Mouse (Mus musculus): ENCODE results near the gene H3f3b.

H3f3b gene

GRCm38 (mm10) chr11:116027756-116028155 is at the start of gene H3f3b:
Gene H3f3b (minus strand): TSS chr11:116027962.
- ATAC-seq (ENCODE audit: low TSS enrichment) = no peak

DNA sequence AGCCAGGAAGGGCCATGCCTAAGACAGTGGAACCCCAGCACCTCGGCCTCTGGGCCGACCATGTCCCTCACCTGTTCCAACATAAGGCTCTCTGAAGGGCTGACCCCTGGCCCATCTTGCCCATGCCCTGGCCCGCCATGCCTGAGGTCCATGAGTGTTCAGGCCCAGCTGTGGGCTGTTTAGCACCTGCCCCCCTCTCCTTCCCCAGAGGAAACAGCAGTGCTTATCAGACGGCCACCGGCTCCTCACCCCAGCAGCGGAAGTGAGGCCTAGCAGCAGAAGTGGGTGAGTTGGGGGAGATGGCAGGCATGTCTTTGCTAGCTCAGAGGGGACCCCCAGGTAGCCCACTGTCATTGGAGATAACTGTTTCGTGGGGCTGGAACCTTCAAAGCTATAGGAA is 49.1 kb upstream of the H3f3b start:
- ATAC-seq (ENCODE audit: low TSS enrichment) = no peak

- ATAC-seq (ENCODE audit: low TSS enrichment) = no peak
These were observed 48.4 kb upstream of the H3f3b start for GRCm38 (mm10) chr11:116076266-116076540.

DNA sequence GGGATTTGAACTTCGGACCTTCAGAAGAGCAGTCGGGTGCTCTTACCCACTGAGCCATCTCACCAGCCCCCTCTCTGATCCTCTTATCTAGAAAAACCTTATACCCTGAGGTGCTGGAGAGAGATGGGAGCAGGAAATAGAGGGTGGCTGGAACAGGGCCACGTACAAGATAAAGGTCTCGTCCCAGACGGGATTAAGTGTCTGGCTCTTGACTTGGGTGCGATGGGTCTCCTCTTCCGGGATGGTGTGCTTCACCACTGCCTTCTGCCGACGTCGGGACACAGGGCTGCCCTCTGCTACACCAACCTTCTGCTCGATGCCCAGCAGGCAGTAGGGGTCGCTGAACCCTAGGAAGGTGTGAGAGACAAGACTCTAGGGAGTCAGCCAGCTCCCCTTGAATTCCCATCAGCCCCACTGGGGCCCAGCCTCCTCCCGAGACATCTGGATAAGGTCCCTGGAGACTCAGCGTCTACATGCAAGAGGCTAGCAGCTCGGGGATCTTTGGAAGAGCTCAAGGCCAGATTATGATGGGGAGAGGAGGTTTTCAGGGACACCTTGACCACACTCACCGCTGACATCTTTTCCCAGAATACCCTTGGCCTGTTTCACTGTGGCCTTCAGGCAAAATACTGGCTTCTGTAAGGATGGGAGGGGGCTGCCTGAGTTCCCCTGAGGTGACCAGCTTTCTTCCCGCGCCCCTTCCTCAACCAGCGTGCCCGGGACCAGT is 47.9 kb upstream of the H3f3b start:
- no peak for ATAC-seq (ENCODE audit: low TSS enrichment)

DNA sequence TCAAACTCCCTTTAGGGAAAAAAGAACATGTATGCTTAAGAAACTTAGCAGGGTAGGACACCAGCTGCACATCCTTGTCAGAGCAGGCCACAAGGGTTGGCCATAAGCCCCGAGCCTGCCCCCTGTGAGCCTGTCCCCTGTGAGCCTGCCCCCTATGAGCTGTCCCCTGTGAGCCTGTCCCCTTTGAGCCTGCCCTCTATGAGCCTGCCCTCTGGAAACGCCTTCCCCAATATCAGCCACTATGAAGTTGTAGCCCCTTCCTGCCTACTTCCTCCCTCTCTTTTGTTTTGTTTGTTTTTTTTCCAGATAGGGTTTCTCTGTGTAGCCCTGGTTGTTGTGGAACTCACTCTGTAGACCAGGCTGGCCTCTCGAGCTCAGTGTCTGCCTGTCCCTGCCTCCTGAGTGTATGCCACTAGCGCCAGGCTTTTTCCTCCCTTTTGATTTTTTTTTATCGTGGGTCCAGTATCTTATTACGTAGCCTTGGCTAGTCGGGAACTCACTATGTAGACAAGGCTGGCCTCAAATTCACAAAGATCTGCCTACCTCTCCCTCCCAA is 46.8 kb upstream of the H3f3b start:
- ATAC-seq (ENCODE audit: low TSS enrichment) = no peak

DNA sequence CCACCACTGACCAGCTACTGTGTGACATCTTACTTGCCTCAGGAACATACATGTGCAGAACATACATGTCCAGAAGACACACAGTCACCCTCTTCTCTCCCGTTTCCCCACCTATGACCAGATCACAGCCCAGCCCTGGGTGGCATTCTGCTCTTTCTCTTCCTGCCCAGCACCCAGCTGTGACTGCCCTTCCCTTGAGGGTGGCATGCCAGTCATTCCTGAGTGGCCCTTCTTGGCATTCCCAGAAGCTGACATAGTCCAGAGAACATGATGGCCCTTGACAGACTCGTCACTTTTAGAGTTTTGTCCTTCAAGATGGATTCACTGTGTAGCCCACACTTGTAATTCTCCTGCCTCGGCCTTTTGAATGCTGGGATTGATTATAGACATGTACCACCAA is 44.8 kb upstream of the H3f3b start:
- ATAC-seq (ENCODE audit: low TSS enrichment) = no peak

- no peak for ATAC-seq (ENCODE audit: low TSS enrichment)
These were observed 43.7 kb upstream of the H3f3b start for GRCm38 (mm10) chr11:116071510-116071909.

- no peak for ATAC-seq (ENCODE audit: low TSS enrichment)
These were observed 37.6 kb upstream of the H3f3b start for GRCm38 (mm10) chr11:116065345-116065744.

- ATAC-seq (ENCODE audit: low TSS enrichment) = no peak
These were observed 36.6 kb upstream of the H3f3b start for GRCm38 (mm10) chr11:116064187-116064867.

DNA sequence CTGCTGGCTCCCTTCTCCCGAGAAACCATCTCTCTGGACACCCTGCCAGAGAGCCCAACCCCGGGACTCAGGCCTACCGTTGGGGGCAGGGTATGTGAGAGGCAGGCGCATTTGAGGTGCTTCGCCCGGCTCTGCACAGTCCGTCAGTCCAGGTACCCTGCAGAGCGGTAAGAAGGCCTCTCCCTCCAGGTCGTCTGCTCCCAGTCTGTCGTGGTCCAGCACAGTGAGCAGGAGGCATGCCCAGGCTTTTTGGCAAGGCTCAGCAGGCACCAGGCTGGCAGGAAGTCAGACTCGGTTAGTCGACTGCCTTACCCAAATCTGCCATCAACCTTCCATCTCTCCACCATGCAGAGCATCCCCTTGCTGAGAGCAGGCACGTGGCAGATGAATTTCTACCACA is 35.8 kb upstream of the H3f3b start:
- ATAC-seq (ENCODE audit: low TSS enrichment) = no peak

- no peak for ATAC-seq (ENCODE audit: low TSS enrichment)
These were observed 34.8 kb upstream of the H3f3b start for GRCm38 (mm10) chr11:116062521-116062920.

DNA sequence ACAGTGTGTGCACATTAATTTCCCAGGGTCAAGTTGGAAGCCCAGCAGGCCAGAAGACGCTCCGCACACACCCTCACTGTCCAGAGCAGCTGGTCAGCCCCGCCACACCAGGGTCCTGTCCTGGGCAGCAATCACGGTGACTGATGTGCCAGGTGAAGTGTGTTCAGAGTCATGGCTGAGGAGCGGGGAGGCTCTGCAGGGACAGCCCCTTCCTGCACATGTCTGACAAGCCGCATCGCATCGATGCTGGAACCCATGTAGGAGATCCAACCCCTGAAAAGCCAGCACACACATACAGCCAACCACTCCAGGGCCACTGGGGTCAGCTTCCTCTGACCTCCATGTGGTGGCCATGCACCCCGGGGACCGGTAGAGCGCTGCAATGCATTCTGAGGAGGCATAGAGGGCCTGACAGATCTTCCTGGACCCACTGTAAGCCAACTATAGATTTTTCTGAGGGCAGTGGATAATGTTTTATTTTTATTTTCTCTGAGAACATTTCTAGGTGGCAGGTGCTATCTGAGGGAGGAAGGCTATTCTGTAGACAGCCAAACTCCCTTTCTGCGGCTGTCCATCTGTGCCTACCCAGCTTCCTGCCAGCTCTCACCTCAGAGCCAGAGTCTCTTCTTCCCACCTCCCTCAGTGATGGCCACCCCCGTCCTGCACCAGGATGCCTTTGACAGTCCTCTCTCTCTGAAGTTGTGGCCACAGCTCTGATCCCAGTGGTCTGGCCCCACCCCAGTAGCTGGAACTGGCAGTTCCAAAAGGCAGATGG is 34.1 kb upstream of the H3f3b start:
- peak; percentile 66; the same call in 1 of the 2 replicates for ATAC-seq (ENCODE audit: low TSS enrichment)

DNA sequence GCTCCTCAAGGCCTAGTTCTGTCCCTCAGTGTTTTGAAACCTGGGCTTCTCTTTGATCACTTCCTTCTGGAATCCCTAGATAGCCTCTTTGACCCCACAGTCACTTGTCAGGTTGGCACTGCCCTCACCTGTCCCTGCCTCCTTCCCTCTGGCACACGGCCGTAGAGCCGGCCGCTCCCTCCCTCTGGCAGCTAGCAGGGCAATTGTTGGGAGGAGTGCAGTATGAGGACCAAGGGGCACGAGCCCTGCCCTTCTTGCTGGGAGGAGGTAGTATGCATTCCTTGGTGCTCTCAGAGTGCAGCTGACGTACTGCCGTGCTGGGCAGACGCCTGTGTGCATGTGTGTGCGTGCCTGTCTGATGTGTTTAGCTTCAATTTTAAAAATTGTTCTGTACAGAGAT is 32.8 kb upstream of the H3f3b start:
- ATAC-seq (ENCODE audit: low TSS enrichment) = no peak

DNA sequence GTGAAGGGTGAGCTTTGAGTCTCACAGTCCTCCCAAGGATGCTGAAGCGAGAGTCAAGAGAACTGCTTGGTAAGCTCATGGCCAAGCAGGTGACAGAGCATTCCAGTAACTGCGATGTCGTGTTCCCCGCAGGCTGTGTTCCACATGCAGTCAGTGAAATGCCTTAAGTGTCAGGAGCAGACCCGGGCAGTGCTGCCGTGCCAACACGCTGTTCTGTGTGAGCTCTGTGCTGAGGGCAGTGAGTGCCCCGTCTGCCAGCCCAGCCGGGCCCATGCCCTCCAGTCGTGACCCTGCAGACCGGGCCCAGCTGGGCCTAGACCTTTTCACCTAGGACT is 31.9 kb upstream of the H3f3b start:
- ATAC-seq (ENCODE audit: low TSS enrichment) = no peak

DNA sequence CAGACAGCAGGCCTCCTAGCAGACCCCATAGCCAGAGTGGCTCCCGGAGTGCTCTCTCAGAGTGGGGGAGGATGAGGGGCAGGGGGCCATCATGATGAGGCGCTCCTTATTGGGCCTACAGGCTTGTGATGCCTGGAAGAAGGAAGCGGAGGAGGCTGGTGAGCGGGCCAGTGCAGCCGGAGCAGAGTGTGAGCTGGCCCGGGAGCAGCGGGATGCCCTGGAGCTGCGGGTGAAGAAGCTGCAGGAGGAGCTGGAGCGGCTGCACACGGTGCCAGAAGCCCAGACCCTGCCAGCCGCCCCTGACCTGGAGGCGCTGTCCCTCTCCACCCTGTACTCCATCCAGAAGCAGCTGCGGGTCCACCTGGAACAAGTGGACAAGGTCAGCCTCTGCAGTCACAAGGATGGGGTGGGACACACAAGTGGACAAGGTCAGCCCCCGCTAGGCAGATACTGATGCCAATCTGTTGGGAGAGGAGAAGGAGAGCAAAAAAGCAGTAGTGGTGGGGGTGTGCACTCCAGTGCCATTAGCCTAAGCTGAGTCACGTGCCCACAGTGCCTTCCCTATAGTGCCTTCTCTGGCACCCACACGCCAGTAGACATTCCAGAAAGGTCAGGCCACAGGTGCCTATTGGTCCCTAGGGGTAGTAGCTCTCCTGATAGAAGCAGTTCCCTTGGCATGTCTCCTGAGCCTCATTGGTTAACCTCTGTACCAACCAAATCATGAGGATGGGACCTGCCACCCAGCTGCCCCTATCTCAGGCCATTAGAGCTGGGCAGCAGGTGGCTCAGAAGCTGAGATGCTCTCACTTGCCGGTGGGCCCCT is 31.3 kb upstream of the H3f3b start:
- ATAC-seq (ENCODE audit: low TSS enrichment) = no peak

DNA sequence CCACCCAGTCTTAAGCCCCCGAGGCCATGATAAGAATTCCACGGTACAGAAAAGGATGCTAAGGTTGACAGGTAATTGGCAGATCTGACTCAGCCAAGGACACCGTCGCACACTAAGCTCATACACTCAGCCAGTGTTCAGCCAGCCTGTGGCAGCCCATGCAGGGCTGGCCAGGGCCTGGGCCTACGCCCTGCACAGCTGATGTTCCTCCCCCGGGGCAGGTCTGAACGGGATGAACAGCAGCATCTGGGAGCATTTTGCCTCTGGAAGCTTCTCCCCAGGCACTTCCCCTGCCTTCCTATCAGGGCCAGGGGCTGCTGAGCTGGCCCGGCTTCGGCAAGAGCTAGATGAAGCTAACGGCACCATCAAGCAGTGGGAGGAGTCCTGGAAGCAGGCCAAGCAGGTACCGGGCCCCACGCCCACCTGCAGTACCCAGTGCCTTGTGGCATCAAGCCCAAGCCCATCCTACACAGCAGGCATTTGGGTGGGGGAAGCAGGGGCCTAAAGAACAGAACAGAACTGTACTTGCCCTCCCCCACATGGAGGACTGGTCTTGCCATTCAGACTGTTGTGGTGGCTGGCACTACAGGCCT is 30.4 kb upstream of the H3f3b start:
- peak; percentile 26; the same call in 1 of the 2 replicates for ATAC-seq (ENCODE audit: low TSS enrichment)

DNA sequence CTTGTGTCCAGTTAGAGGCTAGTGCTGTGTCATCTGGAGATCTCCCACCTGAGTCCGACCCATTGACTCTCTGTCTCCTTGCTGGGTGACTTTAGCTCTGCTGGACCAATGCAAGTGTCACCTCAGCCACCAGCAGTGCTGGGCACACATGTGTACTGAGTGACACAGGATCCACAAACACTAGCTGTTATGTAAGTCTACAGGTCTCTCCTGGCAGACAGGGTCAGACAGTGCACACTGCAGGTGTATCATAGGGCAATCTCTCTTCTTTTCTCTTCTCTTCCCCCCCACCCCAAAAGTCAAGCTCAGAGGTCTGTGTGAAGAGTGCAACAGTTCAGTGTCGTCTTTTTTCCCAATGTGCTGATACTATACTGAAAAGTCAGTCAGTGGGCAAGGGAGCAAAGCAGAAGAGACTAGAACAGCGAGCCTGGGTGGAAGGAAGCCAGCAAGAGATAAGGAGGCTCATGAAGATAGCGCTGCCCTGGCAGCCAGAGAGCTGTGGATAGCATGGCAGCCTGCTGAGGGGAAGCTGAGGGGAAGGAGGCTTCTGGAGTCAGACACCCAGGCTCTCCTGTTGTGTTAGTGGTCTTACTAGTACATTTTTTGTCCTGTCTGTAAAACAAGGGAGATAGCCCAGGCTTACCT is 29.6 kb upstream of the H3f3b start:
- ATAC-seq (ENCODE audit: low TSS enrichment) = no peak

DNA sequence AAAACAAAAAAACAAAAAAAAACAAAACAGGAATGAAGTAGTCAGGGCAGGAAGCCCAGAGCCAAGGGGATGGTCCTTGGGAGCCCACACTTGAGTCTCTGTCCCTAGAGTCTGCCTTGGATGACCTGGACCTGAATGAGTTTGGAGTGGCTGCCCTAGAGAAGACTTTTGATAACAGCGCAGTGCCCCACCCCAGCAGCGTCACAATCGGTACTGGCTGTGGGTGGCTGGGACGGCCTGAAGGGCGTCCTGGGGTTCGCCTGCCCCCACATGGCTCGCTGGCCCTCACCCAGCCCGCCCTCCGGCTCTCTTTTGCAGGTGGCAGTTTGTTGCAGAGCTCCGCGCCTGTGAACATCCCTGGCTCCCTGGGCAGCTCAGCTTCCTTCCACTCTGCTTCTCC is 28.1 kb upstream of the H3f3b start:
- no peak for ATAC-seq (ENCODE audit: low TSS enrichment)

GRCm38 (mm10) chr11:116053510-116054229 is 25.9 kb upstream of the H3f3b start:
- no peak for ATAC-seq (ENCODE audit: low TSS enrichment)

GRCm38 (mm10) chr11:116050196-116050595 is 22.4 kb upstream of the H3f3b start:
- no peak for ATAC-seq (ENCODE audit: low TSS enrichment)

All from frontal cortex, adult (tissue).